Mouse (Mus musculus) forebrain, embryonic 15.5 days (tissue): Measurements from ENCODE around the gene Csad. TPM values are rescaled to one million over a fixed set of nuclear protein-coding genes. Genes with fewer than 3 reads are reported as not detected.

ENCODE experiments used
- ATAC-seq: fragments of 200-750 bp; cut with Nextera tagmentation; replicated peaks from 2 replicates; pipeline ENCODE4 v1.8.0; 2017; ENCODE audit warnings: mild to moderate bottlenecking, moderate TSS enrichment, moderate library complexity
- H3K27ac ChIP-seq: fragments of 300-500 bp; sonication (generic); replicated peaks from 2 replicates; pipeline ENCODE4 v1.5.1; 2015; ENCODE audit warnings: mild to moderate bottlenecking, inconsistent platforms
- H3K27me3 ChIP-seq: fragments of 300-500 bp; sonication (generic); 2 replicates; pipeline ENCODE4 v1.6.1; 2015; ENCODE audit warnings: inconsistent platforms
- H3K36me3 ChIP-seq: fragments of 300-500 bp; sonication (generic); 2 replicates; pipeline ENCODE4 v1.6.1; 2015; ENCODE audit warnings: mild to moderate bottlenecking, inconsistent platforms
- H3K4me1 ChIP-seq: fragments of 300-500 bp; sonication (generic); 2 replicates; pipeline ENCODE4 v1.6.1; 2015; ENCODE audit warnings: inconsistent platforms
- H3K4me2 ChIP-seq: fragments of 300-500 bp; sonication (generic); replicated peaks from 2 replicates; pipeline ENCODE4 v1.6.1; 2015; ENCODE audit warnings: mild to moderate bottlenecking, inconsistent platforms
- H3K4me3 ChIP-seq: fragments of 300-500 bp; sonication (generic); 2 replicates; pipeline ENCODE4 v1.5.1; 2015; ENCODE audit warnings: mild to moderate bottlenecking, inconsistent platforms
- H3K9ac ChIP-seq: fragments of 300-500 bp; sonication (generic); replicated peaks from 2 replicates; pipeline ENCODE4 v1.6.1; 2015; ENCODE audit warnings: mild to moderate bottlenecking, inconsistent platforms
- H3K9me3 ChIP-seq: fragments of 300-500 bp; sonication (generic); 2 replicates; pipeline ENCODE4 v1.6.1; 2016; ENCODE audit warnings: inconsistent platforms
- WGBS: fragments of 180-500 bp; shearing (Covaris S2); methylation state at CpG from one replicate; pipeline ENCODE4 v1.1.7; 2015; ENCODE audit warnings: mixed read lengths; 5-methylcytosine and 5-hydroxymethylcytosine counted together
- polyA plus RNA-seq: library from polyadenylated mRNA; unstranded; fragments of >200 nt; fragmentation: Nextera tagmentation; extraction: Ambion mirVana; gene quantifications from 2 replicates; pipeline ENCODE4 v1.2.1, GENCODE M21; 2015

The Csad gene
- polyA plus RNA-seq, 1 experiment from 2014 or later = 44.2 TPM

- Histone ChIP-seq H3K4me1 (peaks cover 21% of the 10 kb centered on the region), H3K27ac (no peak overlapping the region), H3K27me3 (no peaks in the 10 kb centered on the region), H3K9me3 (no peaks in the 10 kb centered on the region), H3K4me3 (no peak overlapping the region), H3K9ac (no peak overlapping the region), H3K36me3 (peaks cover 45% of the 10 kb centered on the region), H3K4me2 (no peak overlapping the region)
- 93% methylated on average over 9 of the region's 9 CpGs for WGBS
- ATAC-seq = no peak
Measured at GRCm38 (mm10) chr15:102133314-102133713, 71.2 kb downstream of the Csad start.

Other genes with a start within 250 kb of the Csad start
- gene Krt8, start 200.2 kb downstream of the Csad start, polyA plus RNA-seq = 1.9 and 3.9 TPM in 2 replicates
- 3.5 and 7.6 TPM in 2 replicates for gene Krt18, start 176.5 kb downstream of the Csad start, polyA plus RNA-seq
- gene Eif4b, start 131.0 kb downstream of the Csad start, polyA plus RNA-seq = 98.9 and 99.5 TPM in 2 replicates
- gene Tns2, start 104.3 kb downstream of the Csad start, polyA plus RNA-seq = 4.9 and 6.9 TPM in 2 replicates
- gene Spryd3, start 68.5 kb downstream of the Csad start, polyA plus RNA-seq = 38.2 and 42.9 TPM in 2 replicates
- gene Igfbp6, start 60.4 kb downstream of the Csad start, polyA plus RNA-seq = 1.2 and 1.4 TPM in 2 replicates
- gene Soat2, start 54.2 kb downstream of the Csad start, polyA plus RNA-seq = not detected in 2 replicates
- gene Zfp740, start 1.5 kb downstream of the Csad start, polyA plus RNA-seq = 90.6 and 94.0 TPM in 2 replicates
- gene Itgb7, start 27.2 kb upstream of the Csad start, polyA plus RNA-seq = 0.33 and 0.99 TPM in 2 replicates
- gene Rarg, start 52.8 kb upstream of the Csad start, polyA plus RNA-seq = 5.9 and 6.2 TPM in 2 replicates
- not detected in 2 replicates for gene Gm9918, start 65.8 kb upstream of the Csad start, polyA plus RNA-seq
- 50.1 and 51.5 TPM in 2 replicates for gene Mfsd5, start 74.7 kb upstream of the Csad start, polyA plus RNA-seq
- 10.2 and 15.2 TPM in 2 replicates for gene Espl1, start 91.5 kb upstream of the Csad start, polyA plus RNA-seq
- gene Pfdn5, start 121.4 kb upstream of the Csad start, polyA plus RNA-seq = 467 and 474 TPM in 2 replicates
- gene Myg1, start 127.0 kb upstream of the Csad start, polyA plus RNA-seq = 98.2 and 108 TPM in 2 replicates
- gene Aaas, start 146.0 kb upstream of the Csad start, polyA plus RNA-seq = 42.6 and 44.9 TPM in 2 replicates
- gene Sp7, start 162.5 kb upstream of the Csad start, polyA plus RNA-seq = 0.36 and 0.40 TPM in 2 replicates
- gene Sp1, start 201.4 kb upstream of the Csad start, polyA plus RNA-seq = 5.4 and 5.6 TPM in 2 replicates
- gene Amhr2, start 240.6 kb upstream of the Csad start, polyA plus RNA-seq = 0.15 and 0.83 TPM in 2 replicates